Mouse (Mus musculus): ENCODE results near the gene Lpar1. TPM values are rescaled to one million over a fixed set of nuclear protein-coding genes. Genes with fewer than 3 reads are reported as not detected.

The Lpar1 gene
- polyA plus RNA-seq, 1 experiment from 2014 or later: 76.6 TPM

Small RNAs within 50 kb of the gene (microRNA-seq; reads per million reads assigned to microRNA genes)
- gene Mir3095: 2.3 reads per million, percentile 11 among the genes with 10 or more reads in this experiment

Other genes with a start within 250 kb of the Lpar1 start
- not detected in 2 replicates for gene Olfr267, start 233.8 kb upstream of the Lpar1 start, polyA plus RNA-seq (2015; fragmentation: Nextera tagmentation; extraction: Ambion mirVana)

Data from stomach, embryonic 16.5 days (tissue).